Mouse (Mus musculus) cerebellum, postnatal 14 days (tissue): ENCODE measurements at regions not wholly inside any gene's neighbourhood (a gene's known extent, or its start where the extent isn't known, plus 50 kb on each side); places are given as distances from the start of the nearest gene placed in this dataset.
"Not testable (repeated sequence)": the region's sequence is repeated elsewhere in the genome, so short reads cannot be mapped to it uniquely, and the experiment has no call there.

ENCODE experiments used
- DNase-seq, 2 experiments: peaks; one replicate each; pipeline ENCODE4 v3.0.0; 2021; ENCODE audit warnings: mixed read lengths in 2 of 2

- DNase-seq, result peak; percentile 9
These were observed 698.5 kb downstream of the Triml1 start for GRCm38 (mm10) chr8:42442786-42443185.

GRCm38 (mm10) chr8:42402632-42403031, 738.7 kb downstream of the Triml1 start:
- DNase-seq, result no peak

- no peak for DNase-seq
These were observed 744.4 kb downstream of the Triml1 start for GRCm38 (mm10) chr8:42396886-42397285.

GRCm38 (mm10) chr8:42388816-42389215, 752.5 kb downstream of the Triml1 start:
- DNase-seq, result no peak

- no peak for DNase-seq
These were observed 793.1 kb downstream of the Triml1 start for GRCm38 (mm10) chr8:42348073-42348603.

- DNase-seq, result no peak
These were observed 806.6 kb downstream of the Triml1 start for GRCm38 (mm10) chr8:42334708-42335107.

GRCm38 (mm10) chr8:42324663-42325062, 816.6 kb downstream of the Triml1 start:
- peak in 1 of 2 experiments; percentile 2 for DNase-seq

GRCm38 (mm10) chr8:42322862-42323261, 818.4 kb downstream of the Triml1 start:
- DNase-seq, result no peak

GRCm38 (mm10) chr8:42311060-42311459, 830.2 kb downstream of the Triml1 start:
- no peak for DNase-seq

- no peak for DNase-seq
These were observed 849.9 kb downstream of the Triml1 start for GRCm38 (mm10) chr8:42291392-42291791.

- no peak for DNase-seq
These were observed 859.3 kb downstream of the Triml1 start for GRCm38 (mm10) chr8:42282011-42282410.

- no peak for DNase-seq
These were observed 836.5 kb upstream of the Frg1 start for GRCm38 (mm10) chr8:42253358-42253757.

- not testable (repeated sequence) for DNase-seq
These were observed 825.4 kb upstream of the Frg1 start for GRCm38 (mm10) chr8:42242321-42242720.

- DNase-seq, result no peak
These were observed 803.2 kb upstream of the Frg1 start for GRCm38 (mm10) chr8:42219857-42220600.

- DNase-seq, result no peak
These were observed 794.1 kb upstream of the Frg1 start for GRCm38 (mm10) chr8:42210943-42211342.

GRCm38 (mm10) chr8:42209989-42210388, 793.1 kb upstream of the Frg1 start:
- DNase-seq, result no peak

- DNase-seq, result peak; percentile 83 to 86
These were observed 780.4 kb upstream of the Frg1 start for GRCm38 (mm10) chr8:42197257-42197656.

- DNase-seq, result no peak
These were observed 777.2 kb upstream of the Frg1 start for GRCm38 (mm10) chr8:42193902-42194550.

GRCm38 (mm10) chr8:42187083-42187482, 770.2 kb upstream of the Frg1 start:
- no peak for DNase-seq

GRCm38 (mm10) chr8:42183288-42183878, 766.5 kb upstream of the Frg1 start:
- no peak for DNase-seq

GRCm38 (mm10) chr8:42162441-42162840, 745.6 kb upstream of the Frg1 start:
- no peak for DNase-seq

GRCm38 (mm10) chr8:42157006-42157405, 740.1 kb upstream of the Frg1 start:
- no peak for DNase-seq

- DNase-seq, result no peak
These were observed 739.7 kb upstream of the Frg1 start for GRCm38 (mm10) chr8:42156588-42156987.

- no peak for DNase-seq
These were observed 727.8 kb upstream of the Frg1 start for GRCm38 (mm10) chr8:42144685-42145084.
